Mouse (Mus musculus) liver, embryonic 14.5 days (tissue): ENCODE results near the gene Ppp1r12b. TPM values are rescaled to one million over a fixed set of nuclear protein-coding genes. Genes with fewer than 3 reads are reported as not detected.

Source experiments
- ATAC-seq: fragments of 200-750 bp; cut with Nextera tagmentation; 2 replicates; pipeline ENCODE4 v1.8.0; 2017; ENCODE audit warnings: moderate number of reproducible peaks, mild to moderate bottlenecking, moderate library complexity; ENCODE audit not compliant: insufficient read depth
- DNase-seq, 3 experiments: peaks; one replicate each; pipeline ENCODE4 v3.0.0-alpha.2; 2012 to 2013; ENCODE audit warnings: low read depth in 3 of 3, low spot score in 3 of 3
- H3K27ac ChIP-seq: fragments of 300-500 bp; sonication (generic); 2 replicates; pipeline ENCODE4 v1.5.1; 2014; ENCODE audit warnings: moderate library complexity, mild to moderate bottlenecking, control low read depth, inconsistent platforms
- H3K27me3 ChIP-seq: fragments of 300-500 bp; sonication (generic); 2 replicates; pipeline ENCODE4 v1.6.1; 2014; ENCODE audit warnings: mild to moderate bottlenecking, low read length, moderate library complexity; ENCODE audit not compliant: control insufficient read depth, insufficient read depth
- H3K36me3 ChIP-seq: fragments of 300-500 bp; sonication (generic); replicated peaks from 2 replicates; pipeline ENCODE4 v1.6.1; 2014; ENCODE audit warnings: low read depth; ENCODE audit not compliant: control insufficient read depth, insufficient read depth
- H3K4me1 ChIP-seq, 2 experiments: fragments of 200-500 bp in 1 of 2; fragments of 300-500 bp in 1 of 2; sonication (generic) in 1 of 2; replicated peaks; 2 replicates each; pipeline ENCODE4 v1.6.1; 2012 to 2014; ENCODE audit warnings: antibody characterized with exemption in 1 of 2, inconsistent platforms in 1 of 2, low read length in 1 of 2; ENCODE audit not compliant: control insufficient read depth in 2 of 2, insufficient read depth in 2 of 2
- H3K4me2 ChIP-seq: fragments of 300-500 bp; sonication (generic); 2 replicates; pipeline ENCODE4 v1.6.1; 2014; ENCODE audit warnings: low read depth, mild to moderate bottlenecking, control low read depth, moderate library complexity
- H3K4me3 ChIP-seq, 2 experiments: fragments of 200-500 bp in 1 of 2; fragments of 300-500 bp in 1 of 2; sonication (generic) in 1 of 2; 2 replicates each; pipeline ENCODE4 v1.5.1; 2012 to 2014; ENCODE audit warnings: low read depth in 2 of 2, low read length in 2 of 2, mild to moderate bottlenecking in 2 of 2, control low read depth in 1 of 2, inconsistent platforms in 1 of 2, moderate library complexity in 1 of 2; ENCODE audit not compliant: insufficient read depth in 1 of 2
- H3K9ac ChIP-seq: fragments of 300-500 bp; sonication (generic); replicated peaks from 2 replicates; pipeline ENCODE4 v1.6.1; 2014; ENCODE audit warnings: mild to moderate bottlenecking, control low read depth, moderate library complexity
- H3K9me3 ChIP-seq: fragments of 300-500 bp; sonication (generic); 2 replicates; pipeline ENCODE4 v1.6.1; 2016; ENCODE audit warnings: low read length, mixed read lengths; ENCODE audit not compliant: control insufficient read depth
- CTCF ChIP-seq: IDR thresholded peaks from 2 replicates; pipeline ENCODE4 v1.5.1; 2016; ENCODE audit warnings: antibody characterized with exemption, low read depth, control low read depth
- EP300 ChIP-seq: IDR thresholded peaks from 2 replicates; pipeline ENCODE4 v1.6.1; 2016; ENCODE audit warnings: antibody characterized with exemption, low read depth
- WGBS: fragments of 180-500 bp; shearing (Covaris S2); extraction: QIAGEN DNeasy Blood & Tissue Kit; methylation state at CpG from one replicate; pipeline ENCODE4 v1.1.7; 2014; ENCODE audit not compliant: insufficient replicate concordance; 5-methylcytosine and 5-hydroxymethylcytosine counted together
- polyA plus RNA-seq, 2 experiments: library from polyadenylated mRNA; depleted of rRNA in 1 of 2; stranded (reverse) in 1 of 2; unstranded in 1 of 2; fragments of >200 nt; fragmentation: Nextera tagmentation in 1 of 2; extraction: Ambion mirVana in 1 of 2; gene quantifications; 2 replicates each; pipeline versions ENCODE4 v1.2.1 to v1.2.3; 2012 to 2014

The Ppp1r12b gene
- polyA plus RNA-seq, 2 experiments: 1.6 to 1.7 TPM

GRCm38 (mm10) chr1:134909442-134909841 lies 46.3 kb downstream of the Ppp1r12b start:
- ATAC-seq (no peak), DNase-seq (no peak)
- H3K27me3 ChIP-seq: no peaks in the 10 kb centered on the region
- no peaks in the 10 kb centered on the region for H3K9me3 ChIP-seq
- H3K4me1 ChIP-seq: no peaks in the 10 kb centered on the region
- TF ChIP-seq CTCF: no peak
- no peak for TF ChIP-seq EP300
- no peak overlapping the region for H3K27ac ChIP-seq
- no peak overlapping the region for H3K9ac ChIP-seq
- H3K36me3 ChIP-seq: no peaks in the 10 kb centered on the region
- H3K4me3 ChIP-seq: no peak overlapping the region
- WGBS: 59% methylated on average over 9 of the region's 9 CpGs
- H3K4me2 ChIP-seq: no peak overlapping the region

- 22% methylated on average over 3 of the region's 3 CpGs for WGBS
Observed at GRCm38 (mm10) chr1:134902051-134902619, 53.6 kb downstream of the Ppp1r12b start.

GRCm38 (mm10) chr1:134896008-134896407 lies 59.7 kb downstream of the Ppp1r12b start:
- no peak for DNase-seq
- Histone ChIP-seq H3K4me3 (no peak overlapping the region), H3K27ac (no peak overlapping the region), H3K9me3 (no peaks in the 10 kb centered on the region), H3K36me3 (no peaks in the 10 kb centered on the region), H3K4me1 (no peaks in the 10 kb centered on the region), H3K4me2 (no peak overlapping the region), H3K9ac (no peak overlapping the region), H3K27me3 (no peaks in the 10 kb centered on the region)
- TF ChIP-seq EP300 (no peak), CTCF (no peak)
- 75% methylated on average over 6 of the region's 6 CpGs for WGBS
- ATAC-seq: no peak

More at GRCm38 (mm10) chr1:134902051-134902619, 53.6 kb downstream of the Ppp1r12b start:
- TF ChIP-seq CTCF: no peak
- Histone ChIP-seq H3K4me2 (no peak overlapping the region), H3K4me3 (no peak overlapping the region), H3K27ac (no peak overlapping the region), H3K9ac (no peak overlapping the region), H3K27me3 (no peaks in the 10 kb centered on the region), H3K36me3 (no peaks in the 10 kb centered on the region), H3K4me1 (no peaks in the 10 kb centered on the region), H3K9me3 (no peaks in the 10 kb centered on the region)
- DNase-seq (no peak), ATAC-seq (no peak)

GRCm38 (mm10) chr1:134894803-134895202 lies 60.9 kb downstream of the Ppp1r12b start:
- Histone ChIP-seq H3K4me2 (no peak overlapping the region), H3K27me3 (no peaks in the 10 kb centered on the region), H3K4me3 (no peak overlapping the region), H3K36me3 (no peaks in the 10 kb centered on the region), H3K4me1 (no peaks in the 10 kb centered on the region), H3K9ac (no peak overlapping the region), H3K27ac (no peak overlapping the region), H3K9me3 (no peaks in the 10 kb centered on the region)
- ATAC-seq (no peak), DNase-seq (no peak)
- TF ChIP-seq EP300 (no peak), CTCF (no peak)
- WGBS: 76% methylated on average over 3 of the region's 3 CpGs

- ATAC-seq: no peak
- WGBS: 76% methylated on average over 5 of the region's 5 CpGs
- no peak for TF ChIP-seq EP300
- TF ChIP-seq CTCF: no peak
Observed at GRCm38 (mm10) chr1:134891916-134892315, 63.8 kb downstream of the Ppp1r12b start.

More at GRCm38 (mm10) chr1:134891916-134892315, 63.8 kb downstream of the Ppp1r12b start:
- no peaks in the 10 kb centered on the region for H3K9me3 ChIP-seq
- no peaks in the 10 kb centered on the region for H3K27me3 ChIP-seq
- H3K36me3 ChIP-seq: no peaks in the 10 kb centered on the region
- DNase-seq: no peak
- H3K9ac ChIP-seq: no peak overlapping the region
- H3K4me2 ChIP-seq: no peak overlapping the region
- no peaks in the 10 kb centered on the region for H3K4me1 ChIP-seq
- H3K4me3 ChIP-seq: no peak overlapping the region
- H3K27ac ChIP-seq: no peak overlapping the region
